Mouse (Mus musculus) layer of hippocampus, postnatal 14 days (tissue): ENCODE measurements around the gene F12. TPM values are rescaled to one million over a fixed set of nuclear protein-coding genes. Genes with fewer than 3 reads are reported as not detected.
"Not testable (repeated sequence)": the region's sequence is repeated elsewhere in the genome, so short reads cannot be mapped to it uniquely, and the experiment has no call there.

Source experiments
- DNase-seq, 2 experiments: peaks; one replicate each; pipeline ENCODE4 v3.0.0; 2021 to 2022; ENCODE audit warnings: low spot score in 2 of 2, mixed read lengths in 1 of 2
- total RNA-seq, 2 experiments: library from RNA; stranded (reverse); gene quantifications; 2 replicates each; pipeline ENCODE4 v1.2.3; 2021

The F12 gene
- total RNA-seq, 2 experiments from 2014 or later = 0.32 to 0.69 TPM

DNA sequence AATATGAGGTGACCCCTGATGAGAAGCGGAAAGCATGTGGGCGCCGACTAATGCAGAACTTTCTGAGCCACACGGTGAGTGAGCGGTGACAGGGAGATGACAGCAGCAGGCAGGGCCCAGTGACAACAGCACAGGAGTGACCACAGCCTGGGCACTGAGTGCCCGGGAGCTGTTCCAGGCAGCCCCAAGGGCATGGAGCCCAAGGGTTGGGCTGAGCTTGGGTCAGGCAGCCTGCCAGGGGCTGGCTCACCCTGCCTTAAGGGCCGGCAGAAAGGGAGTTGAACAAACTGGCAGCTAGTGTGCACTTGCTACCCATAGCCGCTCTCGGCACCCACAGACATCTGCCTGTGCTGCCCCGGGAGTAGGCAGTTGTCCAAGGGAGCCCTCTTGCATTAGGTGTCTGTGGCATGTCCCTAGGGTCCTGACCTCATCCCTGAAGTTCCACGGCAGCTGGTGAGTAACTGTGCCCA is 24.0 kb upstream of the F12 start:
- peak; percentile 48 to 69 for DNase-seq

GRCm38 (mm10) chr13:55449679-55450441 is 23.3 kb upstream of the F12 start:
- no peak for DNase-seq

- DNase-seq = no peak
Measured at GRCm38 (mm10) chr13:55449205-55449604, 22.6 kb upstream of the F12 start.

GRCm38 (mm10) chr13:55448131-55448530 is 21.5 kb upstream of the F12 start:
- DNase-seq = no peak

- no peak for DNase-seq
Measured at GRCm38 (mm10) chr13:55447543-55447943, 20.9 kb upstream of the F12 start.

GRCm38 (mm10) chr13:55446483-55447105 is 20.0 kb upstream of the F12 start:
- no peak for DNase-seq

DNA sequence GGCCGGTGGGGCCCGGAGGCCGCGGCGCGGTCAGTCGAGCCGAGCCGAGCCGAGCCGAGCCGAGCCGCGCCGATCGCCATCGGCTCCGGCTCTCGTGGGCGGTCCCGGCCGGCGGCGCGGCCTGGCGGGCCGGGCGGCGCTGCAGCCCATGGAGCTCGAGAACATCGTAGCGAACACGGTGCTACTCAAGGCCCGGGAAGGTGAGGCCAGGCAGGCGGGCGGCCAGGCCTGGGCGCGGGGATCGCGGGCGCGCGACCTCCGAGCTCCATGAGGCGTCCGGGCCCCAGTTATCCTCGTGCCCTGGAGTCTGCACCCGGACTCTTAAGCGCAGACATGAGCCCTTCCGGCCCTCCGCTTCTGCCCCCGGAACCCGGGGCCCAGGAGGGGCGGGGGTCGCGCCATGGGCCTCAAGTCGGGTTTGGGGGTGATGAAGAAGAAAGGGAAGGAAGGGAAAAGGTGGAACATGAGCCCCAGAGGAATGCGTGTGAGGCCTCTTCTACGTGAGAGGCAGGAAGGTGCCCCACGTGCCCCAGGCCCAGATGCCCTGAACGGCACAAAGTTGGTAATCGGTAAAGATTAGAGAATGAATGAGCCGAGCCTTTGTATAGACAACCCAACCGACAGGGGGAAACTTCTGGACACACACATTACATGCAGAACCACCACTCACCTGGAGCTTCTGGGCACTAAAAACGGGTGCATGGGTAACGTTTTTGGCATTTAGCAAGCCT is 18.9 kb upstream of the F12 start:
- DNase-seq = no peak

DNA sequence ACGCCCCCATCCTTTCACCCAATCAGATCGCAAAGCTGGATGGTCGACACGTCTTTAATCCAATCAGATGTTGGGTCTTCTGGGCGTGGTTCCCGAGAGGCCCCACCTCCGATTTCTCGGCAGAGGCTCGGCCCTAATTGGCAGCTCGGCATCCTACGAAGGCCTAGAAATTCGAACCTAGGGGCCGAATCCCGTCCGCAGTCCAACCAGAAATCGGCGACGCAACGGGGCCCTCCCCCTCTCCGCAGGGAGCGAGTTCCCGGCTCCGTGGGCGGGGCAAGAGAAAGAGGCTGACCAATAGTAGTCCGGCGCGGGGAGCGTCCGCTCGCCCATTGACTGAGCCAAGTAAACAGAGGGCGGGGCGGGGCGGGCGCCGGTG is 18.3 kb upstream of the F12 start, which contains the start of gene Grk6:
Grk6 (plus strand) TSS at position 136 of the 379 bp plus-strand sequence.
- DNase-seq = peak; percentile 99 to 100

DNA sequence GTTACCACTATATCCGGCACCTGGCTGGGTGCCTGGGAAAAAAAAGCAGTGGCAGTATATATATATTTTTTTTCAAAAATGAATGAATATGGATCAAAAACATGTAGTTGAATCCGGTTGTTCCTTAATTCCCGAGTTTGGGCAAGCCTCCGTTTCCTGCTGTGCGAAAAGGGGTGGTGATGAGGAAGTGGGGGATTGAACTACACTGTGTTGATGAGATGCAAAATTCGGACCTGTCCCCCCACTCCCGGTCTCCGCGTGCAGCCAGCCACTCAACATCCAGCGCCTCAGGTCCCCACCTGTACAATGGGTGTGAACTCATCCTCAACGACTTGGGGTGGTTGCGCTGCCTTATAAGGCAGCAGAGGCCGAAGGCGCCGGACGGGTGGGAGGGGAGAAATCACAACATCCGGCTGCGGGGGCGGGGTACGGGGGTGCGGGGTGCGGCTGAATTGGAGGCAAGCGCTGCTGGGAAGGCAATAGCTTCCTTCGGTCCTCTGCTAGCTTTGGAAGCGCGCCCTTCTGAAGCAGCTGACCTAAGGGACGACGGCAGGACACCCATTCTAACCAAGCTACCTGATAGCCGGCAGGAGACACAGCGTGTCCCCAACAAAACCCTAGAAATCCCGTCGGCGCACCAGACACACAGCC is 17.8 kb upstream of the F12 start:
- DNase-seq = no peak

- no peak for DNase-seq
Measured at GRCm38 (mm10) chr13:55443799-55444285, 17.2 kb upstream of the F12 start.

DNA sequence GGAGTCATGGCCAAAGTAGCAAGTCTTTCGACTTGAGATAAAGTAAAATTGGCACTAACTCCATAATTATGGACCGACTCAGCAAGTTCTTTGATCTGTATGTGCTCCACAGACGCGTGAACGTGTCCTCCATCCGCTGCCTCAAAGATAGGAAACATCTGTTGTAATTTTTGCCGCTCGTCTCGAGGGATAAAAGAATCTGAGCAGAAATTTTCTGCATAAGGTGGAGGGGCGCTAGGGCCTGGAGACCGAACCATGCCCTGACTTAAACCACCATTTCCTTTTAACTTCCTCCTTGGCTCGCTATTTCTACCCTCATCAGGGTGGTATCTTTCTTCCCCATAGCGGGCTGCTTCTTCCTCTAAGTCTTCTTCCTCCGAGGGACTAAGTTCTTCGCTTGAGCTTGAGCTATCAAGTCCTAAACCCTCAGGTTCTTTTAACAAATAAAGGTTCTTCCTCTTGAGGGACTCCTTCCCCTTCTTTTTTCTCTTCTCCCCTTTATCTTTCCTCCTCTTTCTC is 10.6 kb upstream of the F12 start:
- not testable (repeated sequence) for DNase-seq

- DNase-seq = no peak
Measured at GRCm38 (mm10) chr13:55431889-55432685, 5.5 kb upstream of the F12 start.

DNA sequence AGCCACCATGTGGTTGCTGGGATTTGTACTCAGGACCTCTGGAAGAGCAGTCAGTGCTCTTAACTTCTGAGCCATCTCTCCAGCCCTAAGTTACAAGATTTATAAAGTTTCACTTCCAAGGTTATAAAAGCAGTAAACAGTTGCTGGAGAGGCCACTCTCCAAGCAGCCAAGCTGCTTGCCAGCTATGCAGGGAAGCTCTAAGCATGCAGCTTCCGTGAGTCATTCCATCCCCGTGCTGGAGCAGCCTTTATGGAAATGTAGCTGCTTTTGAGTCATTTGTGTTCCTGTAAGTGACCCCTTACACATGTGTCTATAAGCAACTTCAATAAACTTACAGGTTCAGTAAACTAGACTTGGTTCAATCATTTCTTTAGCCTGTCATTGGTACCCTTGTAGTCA is 4.0 kb upstream of the F12 start:
- no peak for DNase-seq

DNA sequence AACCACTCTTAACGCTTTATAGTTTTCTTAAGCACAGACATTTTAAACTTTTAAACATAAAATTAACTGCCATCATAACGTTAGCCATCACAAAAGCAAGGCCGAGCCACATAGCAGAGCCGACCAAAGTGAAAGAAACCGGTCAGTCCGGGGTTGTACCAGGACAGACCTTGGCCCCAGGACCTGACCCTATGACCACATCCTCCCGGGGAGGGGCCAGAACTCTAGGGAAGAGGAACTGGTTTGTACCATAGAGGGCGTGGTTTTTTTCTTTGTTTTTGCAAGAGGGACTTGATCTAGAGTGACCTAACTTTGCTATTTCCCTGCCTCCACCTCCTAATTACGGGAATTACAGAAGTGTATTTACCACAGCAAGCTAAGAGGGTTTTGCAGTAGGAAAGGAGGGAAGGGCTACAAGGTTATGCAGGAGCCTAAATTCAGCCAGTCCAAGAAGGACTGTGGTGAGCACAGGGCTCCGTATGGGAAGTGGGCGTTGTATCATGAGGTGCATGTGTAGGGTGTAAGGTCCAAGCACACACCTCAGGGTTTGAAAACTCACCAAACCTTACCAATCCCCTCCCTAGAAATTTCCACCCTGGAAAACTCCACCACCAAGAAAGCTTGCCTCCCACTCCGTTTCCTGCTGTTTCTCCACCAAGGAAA is 2.8 kb upstream of the F12 start:
- no peak for DNase-seq

- DNase-seq = peak; percentile 64 to 76
Measured at GRCm38 (mm10) chr13:55420933-55421800, 5.4 kb downstream of the F12 start.

- DNase-seq = no peak
Measured at GRCm38 (mm10) chr13:55420018-55420932, 6.3 kb downstream of the F12 start.

- DNase-seq = no peak
Measured at GRCm38 (mm10) chr13:55419142-55419541, 7.5 kb downstream of the F12 start.

- DNase-seq = peak; percentile 82 to 84
Measured at GRCm38 (mm10) chr13:55418004-55418403, 8.6 kb downstream of the F12 start.
